Mouse (Mus musculus) hindbrain, embryonic 15.5 days (tissue): Measurements from ENCODE around the gene Ntpcr. TPM values are rescaled to one million over a fixed set of nuclear protein-coding genes. Genes with fewer than 3 reads are reported as not detected.

Experiments
- ATAC-seq: fragments of 200-750 bp; cut with Nextera tagmentation; 2 replicates; pipeline ENCODE4 v1.8.0; 2017; ENCODE audit warnings: low read depth, moderate number of reproducible peaks, moderate TSS enrichment; ENCODE audit not compliant: low FRiP score
- H3K27ac ChIP-seq: fragments of 300-500 bp; sonication (generic); replicated peaks from 2 replicates; pipeline ENCODE4 v1.5.1; 2015; ENCODE audit warnings: mild to moderate bottlenecking, inconsistent platforms
- H3K27me3 ChIP-seq: fragments of 300-500 bp; sonication (generic); 2 replicates; pipeline ENCODE4 v1.6.1; 2015; ENCODE audit warnings: control low read depth, inconsistent platforms
- H3K36me3 ChIP-seq: fragments of 300-500 bp; sonication (generic); 2 replicates; pipeline ENCODE4 v1.6.1; 2015; ENCODE audit warnings: control low read depth, inconsistent platforms
- H3K4me1 ChIP-seq: fragments of 300-500 bp; sonication (generic); replicated peaks from 2 replicates; pipeline ENCODE4 v1.6.1; 2015; ENCODE audit warnings: control low read depth, inconsistent platforms
- H3K4me2 ChIP-seq: fragments of 300-500 bp; sonication (generic); 2 replicates; pipeline ENCODE4 v1.6.1; 2015; ENCODE audit warnings: moderate library complexity, mild to moderate bottlenecking, inconsistent platforms
- H3K4me3 ChIP-seq: fragments of 300-500 bp; sonication (generic); 2 replicates; pipeline ENCODE4 v1.5.1; 2015; ENCODE audit warnings: mild to moderate bottlenecking, inconsistent platforms
- H3K9ac ChIP-seq: fragments of 300-500 bp; sonication (generic); 2 replicates; pipeline ENCODE4 v1.6.1; 2015; ENCODE audit warnings: inconsistent platforms
- H3K9me3 ChIP-seq: fragments of 300-500 bp; sonication (generic); 2 replicates; pipeline ENCODE4 v1.6.1; 2016; ENCODE audit warnings: control low read depth, inconsistent platforms
- WGBS: fragments of 180-500 bp; shearing (Covaris S2); methylation state at CpG from one replicate; pipeline ENCODE4 v1.1.7; 2015; 5-methylcytosine and 5-hydroxymethylcytosine counted together
- polyA plus RNA-seq: library from polyadenylated mRNA; unstranded; fragments of >200 nt; fragmentation: Nextera tagmentation; extraction: Ambion mirVana; gene quantifications from 2 replicates; pipeline ENCODE4 v1.2.1, GENCODE M21; 2015

The Ntpcr gene
- polyA plus RNA-seq, 1 experiment from 2014 or later: 33.7 TPM

- Histone ChIP-seq H3K4me2 (no peak overlapping the region), H3K4me1 (peaks cover 12% of the 10 kb centered on the region), H3K27ac (peak overlapping the region; percentile 52), H3K9ac (no peak overlapping the region), H3K9me3 (no peaks in the 10 kb centered on the region), H3K36me3 (peaks cover 21% of the 10 kb centered on the region), H3K4me3 (no peak overlapping the region), H3K27me3 (no peaks in the 10 kb centered on the region)
- WGBS: 43% methylated on average over 9 of the region's 9 CpGs
- peak; percentile 68 for ATAC-seq
Measured at GRCm38 (mm10) chr8:125756391-125757105, 26.8 kb downstream of the Ntpcr start.

DNA sequence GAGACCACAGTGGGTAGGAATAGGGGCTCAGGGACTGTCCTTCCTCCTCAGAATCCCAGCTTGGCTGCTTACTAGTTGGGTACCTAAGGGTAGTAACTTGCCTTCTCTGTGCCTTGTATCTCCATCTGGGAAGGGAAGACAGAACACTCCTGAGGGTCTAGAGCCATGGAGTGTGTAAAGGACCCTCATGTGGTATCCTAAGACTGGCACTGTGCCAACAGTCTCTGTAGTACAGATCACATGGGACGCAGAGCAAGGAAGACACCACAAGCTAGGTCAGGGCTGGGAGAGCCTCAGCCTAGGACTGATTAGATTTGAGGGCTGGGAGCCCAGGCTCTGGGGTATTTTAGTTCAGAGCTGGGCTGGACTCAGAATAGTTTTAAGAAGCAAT lies 27.3 kb downstream of the Ntpcr start:
- Histone ChIP-seq H3K4me3 (no peak overlapping the region), H3K27ac (peak overlapping the region; percentile 52), H3K9me3 (no peaks in the 10 kb centered on the region), H3K4me2 (no peak overlapping the region), H3K36me3 (peaks cover 23% of the 10 kb centered on the region), H3K4me1 (peaks cover 12% of the 10 kb centered on the region), H3K27me3 (no peaks in the 10 kb centered on the region), H3K9ac (no peak overlapping the region)
- 67% methylated on average over 1 of the region's 1 CpGs for WGBS
- peak; percentile 67; the same call in 1 of the 2 replicates for ATAC-seq

GRCm38 (mm10) chr8:125759022-125759421 lies 29.3 kb downstream of the Ntpcr start:
- peaks cover 20% of the 10 kb centered on the region for H3K36me3 ChIP-seq
- H3K9ac ChIP-seq: no peak overlapping the region
- no peak overlapping the region for H3K4me3 ChIP-seq
- H3K4me2 ChIP-seq: no peak overlapping the region
- no peak for ATAC-seq
- H3K9me3 ChIP-seq: no peaks in the 10 kb centered on the region
- 51% methylated on average over 10 of the region's 10 CpGs for WGBS
- H3K27me3 ChIP-seq: no peaks in the 10 kb centered on the region
- H3K27ac ChIP-seq: no peak overlapping the region
- H3K4me1 ChIP-seq: peaks cover 12% of the 10 kb centered on the region

GRCm38 (mm10) chr8:125763066-125763786 lies 33.5 kb downstream of the Ntpcr start:
- no peaks in the 10 kb centered on the region for H3K9me3 ChIP-seq
- H3K9ac ChIP-seq: no peak overlapping the region
- ATAC-seq: no peak
- no peaks in the 10 kb centered on the region for H3K4me1 ChIP-seq
- no peak overlapping the region for H3K27ac ChIP-seq
- H3K4me3 ChIP-seq: no peak overlapping the region
- H3K4me2 ChIP-seq: no peak overlapping the region
- 90% methylated on average over 16 of the region's 16 CpGs for WGBS
- peaks cover 47% of the 10 kb centered on the region for H3K36me3 ChIP-seq
- H3K27me3 ChIP-seq: no peaks in the 10 kb centered on the region

DNA sequence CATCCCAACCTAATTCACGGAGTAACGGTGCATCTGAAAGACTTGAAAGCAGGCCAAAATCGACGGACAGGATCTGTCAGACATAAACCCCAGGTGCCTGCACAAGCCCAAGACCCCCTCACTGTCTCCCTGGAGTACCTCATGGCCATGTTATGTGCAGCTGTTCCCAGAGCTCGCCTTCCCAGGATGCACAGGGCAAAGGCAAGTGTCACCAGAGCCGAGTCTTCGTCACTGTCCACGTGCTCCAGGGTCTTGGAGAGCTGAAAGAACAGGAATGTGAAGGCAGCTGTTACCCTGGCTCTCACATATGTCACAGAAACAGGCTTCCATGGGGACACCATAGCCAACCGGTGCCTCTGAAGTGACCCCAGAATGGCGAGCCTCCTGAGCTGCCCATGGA lies 38.3 kb downstream of the Ntpcr start:
- Histone ChIP-seq H3K9ac (no peak overlapping the region), H3K4me1 (no peaks in the 10 kb centered on the region), H3K36me3 (peaks cover 56% of the 10 kb centered on the region), H3K9me3 (no peaks in the 10 kb centered on the region), H3K27me3 (no peaks in the 10 kb centered on the region), H3K4me3 (no peak overlapping the region), H3K4me2 (no peak overlapping the region), H3K27ac (no peak overlapping the region)
- WGBS: 82% methylated on average over 10 of the region's 10 CpGs
- ATAC-seq: no peak

DNA sequence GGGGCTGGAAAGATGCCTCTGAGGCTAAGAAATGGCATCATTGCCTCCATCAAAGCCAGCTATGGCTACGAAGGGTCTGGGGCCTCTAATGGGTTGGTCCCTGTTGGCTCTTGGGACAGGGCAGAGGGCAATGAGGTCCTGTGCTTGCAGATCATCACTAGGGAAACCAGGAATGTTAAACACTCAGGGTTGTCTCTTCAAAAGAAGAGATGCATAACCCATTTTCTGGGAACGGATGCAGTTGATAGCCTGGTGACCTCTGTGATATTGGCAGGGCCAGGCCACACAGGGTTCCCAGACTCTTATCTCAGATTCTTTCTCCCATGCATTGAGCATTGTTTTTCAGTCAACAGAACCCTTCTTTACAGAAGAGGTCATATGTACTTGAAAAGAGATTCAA lies 42.5 kb downstream of the Ntpcr start:
- Histone ChIP-seq H3K27ac (no peak overlapping the region), H3K4me3 (no peak overlapping the region), H3K4me2 (no peak overlapping the region), H3K9ac (no peak overlapping the region), H3K27me3 (no peaks in the 10 kb centered on the region), H3K9me3 (no peaks in the 10 kb centered on the region), H3K36me3 (peaks cover 27% of the 10 kb centered on the region), H3K4me1 (no peaks in the 10 kb centered on the region)
- WGBS: 66% methylated on average over 2 of the region's 2 CpGs
- no peak for ATAC-seq

DNA sequence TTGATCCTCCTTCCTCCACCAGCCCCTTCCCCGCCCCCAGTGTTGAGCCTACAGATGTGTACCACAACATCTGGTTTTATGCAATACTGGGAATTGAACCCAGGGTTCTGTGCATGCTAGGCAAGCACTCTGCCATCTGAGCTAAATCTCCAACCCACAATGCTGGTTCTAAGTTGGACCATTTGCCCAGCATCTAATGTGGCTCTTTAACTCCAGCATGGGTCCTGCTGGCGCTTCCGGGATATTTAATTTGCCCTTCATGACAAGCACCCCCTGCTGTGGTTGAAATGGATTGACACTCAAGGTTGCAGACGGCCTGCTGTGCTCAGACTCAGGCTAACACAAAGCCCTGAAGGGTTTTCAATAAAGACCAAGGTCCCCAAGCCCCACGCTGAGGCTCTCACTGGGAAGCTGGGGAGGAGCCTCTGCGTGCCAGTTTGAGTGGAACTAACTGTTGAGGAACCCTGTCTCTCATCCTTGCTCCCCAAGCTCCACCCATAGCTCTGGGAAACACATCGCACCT lies 43.6 kb downstream of the Ntpcr start:
- H3K27ac ChIP-seq: no peak overlapping the region
- WGBS: 36% methylated on average over 7 of the region's 7 CpGs
- no peak for ATAC-seq

GRCm38 (mm10) chr8:125775031-125775430 lies 45.3 kb downstream of the Ntpcr start:
- Histone ChIP-seq H3K4me3 (no peak overlapping the region), H3K27ac (no peak overlapping the region), H3K4me1 (no peaks in the 10 kb centered on the region)

More for the DNA sequence above, 43.6 kb downstream of the Ntpcr start:
- H3K4me1 ChIP-seq: no peaks in the 10 kb centered on the region
- H3K27me3 ChIP-seq: no peaks in the 10 kb centered on the region
- H3K36me3 ChIP-seq: peaks cover 22% of the 10 kb centered on the region
- no peak overlapping the region for H3K4me2 ChIP-seq
- H3K4me3 ChIP-seq: no peak overlapping the region
- no peaks in the 10 kb centered on the region for H3K9me3 ChIP-seq
- no peak overlapping the region for H3K9ac ChIP-seq

GRCm38 (mm10) chr8:125776314-125776713 lies 46.6 kb downstream of the Ntpcr start:
- WGBS: 91% methylated on average over 3 of the region's 3 CpGs
- H3K4me1 ChIP-seq: no peaks in the 10 kb centered on the region
- peaks cover 5% of the 10 kb centered on the region; the same call in 1 of the 2 replicates for H3K36me3 ChIP-seq
- no peaks in the 10 kb centered on the region for H3K27me3 ChIP-seq
- no peak overlapping the region for H3K4me3 ChIP-seq
- ATAC-seq: no peak
- H3K9me3 ChIP-seq: no peaks in the 10 kb centered on the region
- H3K27ac ChIP-seq: no peak overlapping the region
- H3K9ac ChIP-seq: no peak overlapping the region
- no peak overlapping the region for H3K4me2 ChIP-seq

More at GRCm38 (mm10) chr8:125775031-125775430, 45.3 kb downstream of the Ntpcr start:
- ATAC-seq: no peak
- Histone ChIP-seq H3K9ac (no peak overlapping the region), H3K36me3 (peaks cover 15% of the 10 kb centered on the region), H3K9me3 (no peaks in the 10 kb centered on the region), H3K4me2 (no peak overlapping the region), H3K27me3 (no peaks in the 10 kb centered on the region)
- WGBS: 78% methylated on average over 3 of the region's 3 CpGs

GRCm38 (mm10) chr8:125776800-125777199 lies 47.0 kb downstream of the Ntpcr start:
- 76% methylated on average over 6 of the region's 6 CpGs for WGBS
- H3K9me3 ChIP-seq: no peaks in the 10 kb centered on the region
- H3K27ac ChIP-seq: no peak overlapping the region
- no peaks in the 10 kb centered on the region for H3K4me1 ChIP-seq
- no peak overlapping the region for H3K4me2 ChIP-seq
- no peak for ATAC-seq
- H3K4me3 ChIP-seq: no peak overlapping the region
- H3K9ac ChIP-seq: no peak overlapping the region
- H3K27me3 ChIP-seq: no peaks in the 10 kb centered on the region
- H3K36me3 ChIP-seq: peaks cover 1% of the 10 kb centered on the region; the same call in 1 of the 2 replicates

DNA sequence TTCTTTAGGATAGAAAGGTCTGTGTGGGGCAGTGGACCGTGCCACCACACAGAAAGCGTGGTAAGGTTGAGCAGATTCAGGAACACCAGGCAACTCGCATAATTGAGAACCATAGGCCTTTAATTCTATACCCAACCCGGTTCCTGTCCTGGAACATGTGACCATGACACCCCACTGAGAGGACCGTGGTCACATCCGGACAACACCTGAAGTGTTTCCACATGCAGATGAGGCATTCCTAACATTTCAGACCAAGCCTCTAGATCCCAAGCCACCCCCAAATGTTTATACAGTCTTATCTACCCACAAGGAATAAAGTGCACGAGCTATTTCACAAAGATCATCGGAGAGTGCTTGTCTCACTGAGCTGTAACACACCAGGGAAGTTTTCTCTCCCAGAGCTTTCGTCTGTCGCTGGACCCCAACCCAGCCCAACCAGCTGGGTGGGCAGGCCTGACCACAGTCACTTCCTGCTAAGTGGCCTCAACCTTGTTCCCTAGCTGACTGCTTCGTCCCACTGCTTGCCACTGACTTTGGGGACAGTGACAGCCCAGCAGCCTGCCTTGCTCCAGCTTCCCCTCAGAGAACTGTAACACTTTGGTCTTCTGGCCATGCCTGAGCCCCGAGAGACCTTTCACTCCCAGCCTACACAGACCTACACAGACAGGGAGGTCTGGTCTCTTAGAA lies 47.9 kb downstream of the Ntpcr start:
- ATAC-seq: no peak
- 76% methylated on average over 12 of the region's 12 CpGs for WGBS
- no peak overlapping the region for H3K9ac ChIP-seq

DNA sequence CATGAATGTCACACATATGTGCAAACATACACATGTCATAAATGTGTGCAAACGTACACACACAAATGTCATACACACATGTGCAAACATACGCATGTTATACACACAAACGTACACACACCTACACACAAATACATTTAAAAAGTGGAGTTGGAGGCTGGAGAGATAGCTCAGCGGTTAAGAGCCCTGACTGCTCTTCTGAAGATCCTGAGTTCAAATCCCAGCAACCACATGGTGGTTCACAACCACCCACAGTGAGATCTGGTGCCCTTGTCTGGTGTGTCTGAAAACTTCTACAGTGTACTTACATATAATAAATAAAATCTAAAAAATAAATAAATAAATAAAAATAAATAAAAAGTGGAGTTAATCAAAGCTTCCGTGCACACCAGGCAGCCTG lies 49.2 kb downstream of the Ntpcr start:
- H3K4me2 ChIP-seq: no peak overlapping the region
- H3K4me1 ChIP-seq: no peaks in the 10 kb centered on the region
- H3K4me3 ChIP-seq: no peak overlapping the region
- no peak for ATAC-seq
- 92% methylated on average over 5 of the region's 5 CpGs for WGBS
- no peak overlapping the region for H3K9ac ChIP-seq
- H3K27me3 ChIP-seq: no peaks in the 10 kb centered on the region
- H3K9me3 ChIP-seq: no peaks in the 10 kb centered on the region
- no peaks in the 10 kb centered on the region for H3K36me3 ChIP-seq
- no peak overlapping the region for H3K27ac ChIP-seq

More for the DNA sequence above, 47.9 kb downstream of the Ntpcr start:
- no peaks in the 10 kb centered on the region for H3K36me3 ChIP-seq
- no peaks in the 10 kb centered on the region for H3K4me1 ChIP-seq
- H3K4me2 ChIP-seq: no peak overlapping the region
- no peak overlapping the region for H3K4me3 ChIP-seq
- H3K9me3 ChIP-seq: no peaks in the 10 kb centered on the region
- H3K27me3 ChIP-seq: no peaks in the 10 kb centered on the region
- no peak overlapping the region for H3K27ac ChIP-seq
